Mouse (Mus musculus) liver, adult 2 months (tissue): Measurements from ENCODE around the gene Acvr1.

Source experiments
- CTCF ChIP-seq: fragments of 200-500 bp; IDR thresholded peaks from 2 replicates; pipeline ENCODE4 v1.5.1; 2011; ENCODE audit warnings: low read depth, low read length, control low read depth
- POLR2A ChIP-seq: fragments of 200-500 bp; IDR thresholded peaks from 2 replicates; pipeline ENCODE4 v1.6.1; 2011; ENCODE audit warnings: low read length, control low read depth; ENCODE audit not compliant: insufficient read depth; ENCODE audit errors: extremely low read depth

- TF ChIP-seq CTCF (no peak), POLR2A (no peak)
Measured at GRCm38 (mm10) chr2:58599639-58600038, 32.7 kb upstream of the Acvr1 start.
